Mouse (Mus musculus) CD4-positive helper T cell, adult 2 months (primary cell): ENCODE measurements around the gene Setd5.

Experiments
- DNase-seq: peaks from one replicate; pipeline ENCODE4 v3.0.0-alpha.2; 2012; ENCODE audit warnings: low read depth, missing footprints, low spot score

Setd5 gene

DNA sequence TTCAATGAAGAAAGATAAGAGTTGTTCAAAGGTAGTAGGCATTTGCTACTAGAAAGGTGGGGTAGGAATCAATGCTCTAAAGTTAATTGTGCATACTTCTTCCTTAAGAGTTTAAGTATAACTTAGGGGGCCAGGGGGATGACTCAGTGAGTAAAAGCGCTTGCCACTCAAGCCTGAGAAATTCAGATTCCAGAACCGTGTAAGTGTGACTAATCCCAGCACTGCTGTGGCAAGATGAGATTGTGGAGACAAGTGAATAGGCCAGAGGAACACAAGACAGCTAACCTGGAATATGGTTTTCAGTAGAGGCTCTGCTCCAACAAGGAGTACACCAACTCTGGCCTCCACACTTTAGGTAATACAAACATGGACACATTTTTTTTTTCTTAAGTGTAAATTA lies 56.2 kb downstream of the Setd5 start:
- no peak for DNase-seq

DNA sequence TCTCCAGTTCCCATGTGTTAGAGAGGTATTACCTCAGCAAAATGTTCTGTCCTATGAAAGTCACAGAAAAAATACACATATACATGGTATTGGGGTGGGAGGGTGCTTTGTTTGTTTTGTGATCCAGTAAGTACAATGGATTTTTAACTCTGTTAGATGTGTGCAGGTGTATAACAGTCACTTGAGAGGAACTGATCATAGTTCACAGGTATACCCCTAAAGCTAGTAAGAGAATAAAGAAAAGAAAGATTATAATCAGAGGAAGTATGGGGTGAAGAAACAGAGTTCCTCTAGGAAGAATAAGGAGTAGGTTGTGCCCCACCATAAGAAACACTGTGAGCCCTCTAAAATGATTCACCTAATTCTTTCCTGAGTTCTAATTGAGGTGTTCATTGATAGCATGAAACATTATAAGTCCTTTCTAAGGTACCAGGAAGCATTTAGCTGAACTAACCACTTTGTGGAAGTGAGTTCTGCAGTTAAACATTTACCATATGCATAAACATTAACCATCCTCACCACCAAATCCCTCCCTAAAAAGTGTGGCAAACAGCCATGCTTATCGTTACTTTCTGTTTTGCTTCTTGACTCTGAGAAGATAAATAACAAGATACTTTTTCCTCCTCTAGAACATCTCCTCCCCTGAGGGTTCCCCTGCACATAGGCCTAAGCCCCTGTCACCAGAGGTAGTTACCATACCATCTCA lies 64.4 kb downstream of the Setd5 start:
- DNase-seq, result no peak

DNA sequence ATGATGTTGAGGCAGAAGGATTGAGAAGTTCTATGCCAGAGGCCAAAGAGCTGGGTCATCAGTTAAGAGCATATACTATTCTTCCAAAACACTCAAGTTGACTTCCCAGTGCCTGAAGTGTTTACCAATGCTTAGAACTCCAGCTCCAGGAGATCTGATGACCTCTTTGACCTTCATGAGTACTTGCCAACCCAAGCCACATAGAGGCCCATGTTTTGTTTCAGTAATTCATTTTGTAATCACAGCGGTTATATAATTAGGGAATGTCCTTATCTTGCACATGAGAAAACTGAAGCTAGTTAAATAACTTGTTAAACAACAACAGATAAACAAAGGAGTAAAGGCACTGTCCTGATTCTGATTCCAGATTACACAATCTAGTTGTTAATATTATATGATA lies 67.6 kb downstream of the Setd5 start:
- no peak for DNase-seq

DNA sequence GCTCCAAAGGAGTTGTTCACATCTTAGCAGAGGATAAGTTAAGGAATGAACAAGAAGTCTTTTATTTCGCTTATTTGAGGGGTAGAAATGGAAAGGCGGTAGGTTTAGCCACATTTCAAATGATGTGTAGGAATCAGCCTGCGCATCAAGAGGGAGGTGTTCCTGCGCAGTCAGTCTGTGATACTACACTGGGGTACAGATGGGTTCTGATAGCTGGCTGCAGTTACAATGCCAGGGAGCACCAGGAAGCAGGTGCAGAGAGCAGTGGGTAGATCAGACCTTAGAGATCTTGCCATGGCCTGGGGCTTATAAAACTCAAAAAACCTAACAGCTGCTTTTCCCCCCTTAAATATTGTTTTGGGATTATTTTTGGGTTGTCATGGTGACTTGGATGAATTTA lies 68.1 kb downstream of the Setd5 start:
- DNase-seq, result no peak

DNA sequence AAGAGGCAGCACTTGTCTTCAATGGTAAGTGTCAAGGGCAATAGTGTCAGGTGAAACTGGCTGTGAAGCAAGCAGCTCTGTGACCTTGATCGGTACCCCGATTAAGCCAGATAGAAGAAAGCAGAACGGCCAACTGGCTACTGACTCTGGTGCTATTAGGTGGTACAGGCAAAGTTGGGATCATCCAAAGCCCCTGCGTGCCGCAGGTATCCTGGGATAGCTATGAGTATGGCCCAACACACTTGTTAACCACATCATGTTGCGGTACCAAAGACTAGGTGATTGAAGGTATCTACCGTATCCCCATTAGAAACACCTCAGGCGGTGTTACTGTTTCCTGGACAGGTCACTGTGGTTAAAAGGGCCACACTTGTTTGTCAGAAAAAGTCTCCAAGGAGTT lies 76.9 kb downstream of the Setd5 start:
- no peak for DNase-seq

DNA sequence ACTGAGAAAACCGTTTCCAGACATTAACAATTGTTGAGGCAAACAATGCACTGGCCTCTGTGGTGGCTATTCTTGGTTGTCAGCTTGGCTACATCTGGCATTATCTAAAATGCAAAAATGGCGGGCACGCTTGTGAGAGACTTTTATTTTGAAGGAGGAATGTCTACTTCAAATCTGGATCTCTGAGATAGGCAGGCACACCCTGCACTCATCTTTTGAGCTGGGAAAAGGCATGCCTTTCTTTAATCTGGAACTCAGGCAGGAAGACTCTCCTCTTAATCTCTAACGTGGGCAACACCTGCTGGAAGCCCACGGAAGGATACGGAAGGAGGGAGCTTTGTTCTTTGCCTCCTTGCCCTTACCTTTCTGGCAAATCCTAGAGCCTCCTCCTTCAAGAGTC lies 77.7 kb downstream of the Setd5 start:
- DNase-seq, result no peak

DNA sequence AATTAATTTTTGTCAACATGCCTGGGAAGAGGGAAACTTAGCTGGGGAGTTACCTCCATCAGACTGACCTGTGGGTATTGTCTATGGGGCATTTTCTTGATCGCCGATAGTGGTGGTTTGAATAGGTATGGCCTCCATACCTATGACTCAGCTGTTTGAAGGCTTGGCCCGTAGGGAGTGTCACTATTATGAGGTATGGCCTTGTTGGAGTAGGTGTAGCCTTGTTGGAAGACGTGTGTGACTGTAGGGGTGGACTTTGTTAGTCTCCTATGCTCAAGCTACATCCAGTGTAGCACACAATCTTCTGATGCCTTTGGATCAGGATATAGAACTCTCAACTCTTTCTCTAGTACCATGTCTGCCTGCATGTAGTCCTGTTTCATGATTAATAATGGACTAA lies 78.9 kb downstream of the Setd5 start:
- DNase-seq, result no peak

DNA sequence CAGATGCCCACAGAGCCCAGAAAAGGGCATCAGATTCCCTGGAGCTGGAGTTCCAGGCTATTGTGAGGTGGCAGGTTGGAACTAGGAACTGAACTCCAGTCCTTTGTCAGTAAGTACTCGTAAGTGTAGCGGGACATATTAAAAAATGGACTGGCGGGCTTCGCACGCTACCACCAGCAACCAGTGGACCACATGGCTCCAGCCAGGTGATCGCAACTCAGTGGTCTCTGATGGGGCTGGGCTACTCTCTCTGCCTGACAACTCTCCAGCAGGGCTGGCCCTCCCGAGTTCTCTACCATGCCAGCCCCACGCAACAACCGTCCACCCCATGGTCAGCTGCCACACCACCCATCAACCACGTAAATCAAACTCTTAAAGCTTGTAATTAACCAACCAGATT lies 82.9 kb downstream of the Setd5 start:
- no peak for DNase-seq

DNA sequence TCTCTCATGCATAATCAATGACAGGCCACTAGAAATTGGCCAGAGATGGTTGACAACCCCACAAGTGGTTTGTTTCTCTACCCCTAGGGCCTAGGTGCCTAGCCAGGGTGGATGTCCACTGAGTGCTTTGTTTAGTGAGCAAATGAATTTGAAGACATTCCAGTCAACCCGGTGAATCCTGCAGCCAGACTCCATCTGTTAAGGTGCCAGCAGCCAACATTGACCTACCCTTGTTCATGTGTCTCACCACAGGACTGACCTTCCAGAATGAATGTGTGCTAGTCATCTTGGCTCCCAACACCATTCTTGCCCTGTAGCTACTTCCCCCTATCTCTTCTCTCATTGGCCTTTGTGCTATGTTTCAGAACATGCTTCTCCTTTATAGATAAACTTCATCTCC lies 84.8 kb downstream of the Setd5 start:
- no peak for DNase-seq

DNA sequence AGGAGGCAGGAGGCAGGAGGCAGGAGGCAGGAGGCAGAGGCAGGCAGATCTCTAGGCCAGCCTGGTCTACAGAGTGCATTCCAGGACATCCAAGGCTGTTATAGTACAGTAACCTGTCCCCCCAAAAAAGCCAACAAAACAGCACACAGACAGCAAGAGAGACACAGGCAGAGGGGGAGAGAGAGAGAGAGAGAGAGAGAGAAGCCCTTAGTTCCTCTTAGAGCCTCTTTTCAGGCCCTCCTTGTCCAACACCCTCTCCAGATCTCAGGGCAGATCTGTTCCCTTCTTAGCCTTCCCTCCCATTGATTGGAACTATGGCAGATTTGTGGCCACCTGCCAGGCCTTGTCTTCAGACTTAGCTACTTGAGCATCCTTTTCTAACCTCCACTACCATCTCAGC lies 86.3 kb downstream of the Setd5 start:
- DNase-seq, result no peak

DNA sequence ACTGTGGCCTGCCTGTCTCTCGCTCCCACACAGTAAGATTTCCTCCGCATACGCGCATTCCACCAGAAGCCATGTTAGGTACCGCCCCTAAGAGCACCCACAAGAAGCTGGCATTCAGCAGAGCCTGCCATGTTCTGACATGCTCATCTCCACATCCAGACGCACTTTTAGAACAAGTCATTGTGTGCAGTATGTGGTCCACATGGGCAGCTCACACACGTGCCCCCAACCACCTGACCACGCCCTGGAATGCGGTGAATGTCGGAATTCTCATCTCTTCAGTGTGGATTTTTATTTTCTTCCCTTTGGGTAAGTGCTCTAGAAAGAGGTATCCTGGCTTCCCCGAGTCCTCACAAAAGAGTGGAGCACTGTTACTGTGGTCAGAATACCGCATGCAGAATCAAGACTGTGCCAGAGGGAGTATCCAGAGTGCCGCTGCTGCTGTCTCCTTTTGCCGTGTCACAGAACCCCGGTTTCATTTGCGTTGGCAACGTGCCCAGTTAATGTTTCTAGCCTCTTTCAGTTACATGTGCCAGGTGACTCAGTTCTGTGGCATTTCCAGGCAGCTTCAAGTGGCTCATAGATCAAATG lies 89.6 kb downstream of the Setd5 start:
- no peak for DNase-seq

DNA sequence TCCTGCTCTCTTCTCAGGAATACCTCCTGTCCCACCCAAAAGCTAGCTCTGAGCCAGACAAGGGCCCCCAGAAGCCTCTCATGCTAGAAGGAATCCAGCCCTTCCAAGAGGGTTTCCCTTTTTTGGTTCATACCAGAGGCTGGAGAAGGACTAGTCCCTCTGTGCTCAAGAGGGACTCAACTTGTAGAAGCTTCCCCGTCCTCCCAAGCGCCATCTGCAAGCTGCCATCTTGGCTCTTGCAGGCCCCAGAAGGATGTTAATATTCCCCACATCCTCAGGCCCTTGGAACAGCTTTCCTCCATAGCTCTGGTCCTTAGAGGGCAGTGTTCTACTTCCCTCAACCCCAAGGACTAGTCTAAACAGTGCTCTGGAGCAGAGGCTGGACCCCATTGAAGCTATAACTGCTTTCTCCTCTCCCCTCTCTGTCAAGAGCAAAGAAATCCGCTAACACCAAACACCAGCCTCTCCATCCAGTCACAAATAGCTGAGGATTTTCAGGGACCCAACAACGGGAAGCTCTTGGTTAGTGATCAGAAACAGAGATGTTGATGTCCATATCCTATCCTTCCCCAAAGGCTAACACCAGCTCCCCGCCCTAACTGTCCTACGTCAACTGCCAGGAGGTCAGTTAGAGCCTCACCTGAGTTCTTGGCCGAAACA lies 91.3 kb downstream of the Setd5 start:
- DNase-seq, result no peak

DNA sequence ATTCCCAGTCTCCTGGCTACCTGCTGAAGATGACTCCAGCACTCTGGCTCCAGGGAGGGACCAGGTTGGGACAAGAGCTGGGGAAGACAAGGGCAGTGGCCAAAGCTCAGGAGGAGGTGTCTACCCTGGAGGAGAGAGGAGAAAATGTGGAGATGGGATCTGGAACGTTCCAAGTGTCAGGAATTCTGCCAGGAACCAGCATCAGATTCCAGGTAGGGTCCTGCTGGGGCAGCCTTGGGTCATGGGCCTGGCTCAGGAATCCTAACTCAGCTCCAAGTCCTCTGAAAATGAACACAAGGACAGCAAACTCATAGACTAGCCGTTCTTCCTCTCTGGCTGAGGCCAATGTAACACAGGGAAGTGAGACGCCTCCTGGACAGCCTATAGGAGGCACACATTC lies 92.7 kb downstream of the Setd5 start:
- no peak for DNase-seq

DNA sequence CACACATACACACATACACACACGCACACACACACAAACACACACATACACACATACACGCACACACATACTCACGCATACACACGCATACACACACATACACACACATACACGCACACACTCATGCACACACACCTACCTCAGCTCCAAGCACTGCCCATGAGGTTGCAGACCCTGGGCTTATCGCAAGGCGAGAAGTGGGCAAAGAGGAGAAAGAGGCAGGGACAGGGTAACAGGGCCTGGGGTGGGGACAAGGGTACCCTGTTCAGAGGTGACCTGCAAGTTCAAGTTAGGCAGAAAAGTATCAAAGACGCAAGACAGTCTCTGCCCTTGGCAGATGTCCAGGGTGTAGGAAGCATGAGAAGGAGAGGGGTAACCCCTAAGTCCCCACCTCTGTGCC lies 93.5 kb downstream of the Setd5 start:
- no peak for DNase-seq

DNA sequence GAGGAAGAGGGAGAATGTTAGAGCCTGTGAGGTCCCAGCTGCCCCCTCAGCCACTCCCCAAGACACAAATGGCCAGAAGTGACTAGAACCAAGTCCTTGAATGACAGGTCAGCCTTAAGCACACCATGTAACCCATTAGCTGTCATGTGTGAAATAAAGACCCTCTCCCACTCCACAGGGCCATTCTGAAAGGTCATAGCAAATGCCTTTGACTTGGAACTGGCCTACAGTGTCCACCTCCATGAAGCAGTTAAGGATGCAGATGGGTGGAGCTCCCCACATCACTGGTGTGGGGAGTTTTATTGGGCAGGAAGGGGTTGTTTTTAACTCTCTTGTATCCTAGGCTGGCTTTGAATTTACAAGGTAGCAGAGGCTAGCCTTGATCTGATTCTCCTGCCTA lies 94.8 kb downstream of the Setd5 start:
- DNase-seq, result no peak

DNA sequence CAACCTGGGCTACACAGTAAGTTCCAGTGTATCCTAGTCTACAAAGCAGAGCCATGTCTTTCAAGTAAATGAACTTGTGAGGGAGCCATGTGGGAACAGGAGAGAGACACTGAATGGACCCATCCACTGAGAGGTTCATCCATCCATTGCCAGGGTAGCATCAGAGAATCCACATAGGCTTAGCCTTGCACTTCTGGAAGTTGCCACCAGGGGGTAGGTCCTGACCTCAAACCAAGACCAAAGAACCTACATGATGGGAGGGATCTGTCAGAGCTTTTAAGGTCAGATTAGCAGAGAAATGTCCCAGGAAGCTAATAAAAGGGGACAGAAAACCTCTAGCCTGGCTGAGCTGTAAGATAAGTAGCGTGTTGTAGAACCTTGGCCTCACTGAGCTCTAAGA lies 95.4 kb downstream of the Setd5 start:
- DNase-seq, result peak; percentile 66

DNA sequence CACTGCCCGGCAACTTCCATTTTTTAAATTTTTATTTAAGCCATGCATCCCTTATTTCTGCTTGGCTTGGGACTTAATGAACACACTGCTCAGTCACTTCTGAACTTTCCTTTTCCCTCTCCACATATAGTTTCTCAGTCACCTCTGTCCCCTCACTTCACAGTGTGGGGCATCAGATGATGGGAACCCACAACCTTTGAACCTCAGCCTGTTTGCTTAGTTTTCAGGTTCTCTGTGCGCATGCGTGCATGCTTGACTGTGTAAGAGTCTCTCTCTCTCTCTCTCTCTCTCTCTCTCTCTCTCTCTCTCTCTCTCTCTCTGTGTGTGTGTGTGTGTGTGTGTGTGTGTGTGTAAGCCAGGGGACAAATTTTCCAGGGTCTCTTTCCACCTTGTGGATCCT lies 98.3 kb downstream of the Setd5 start:
- DNase-seq, result no peak

DNA sequence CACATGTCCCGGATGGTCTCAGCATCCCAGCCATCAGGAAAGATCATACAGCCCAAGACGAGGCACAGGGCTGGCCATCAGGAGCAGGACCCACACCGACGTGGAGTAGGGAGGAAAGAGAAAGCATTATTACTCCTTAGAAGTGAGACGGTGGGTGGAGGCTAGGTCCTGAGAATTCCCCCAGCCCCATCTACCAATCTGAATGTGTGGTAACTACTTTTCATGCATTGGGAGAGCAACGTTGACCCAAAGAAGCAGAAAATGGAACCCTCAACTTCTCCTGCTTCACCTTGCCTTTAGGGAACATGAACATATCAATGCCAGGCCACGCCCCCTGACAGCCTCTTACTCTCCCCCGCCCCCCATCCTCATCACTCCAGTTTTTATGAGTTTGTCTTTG lies 99.4 kb downstream of the Setd5 start:
- DNase-seq, result no peak

DNA sequence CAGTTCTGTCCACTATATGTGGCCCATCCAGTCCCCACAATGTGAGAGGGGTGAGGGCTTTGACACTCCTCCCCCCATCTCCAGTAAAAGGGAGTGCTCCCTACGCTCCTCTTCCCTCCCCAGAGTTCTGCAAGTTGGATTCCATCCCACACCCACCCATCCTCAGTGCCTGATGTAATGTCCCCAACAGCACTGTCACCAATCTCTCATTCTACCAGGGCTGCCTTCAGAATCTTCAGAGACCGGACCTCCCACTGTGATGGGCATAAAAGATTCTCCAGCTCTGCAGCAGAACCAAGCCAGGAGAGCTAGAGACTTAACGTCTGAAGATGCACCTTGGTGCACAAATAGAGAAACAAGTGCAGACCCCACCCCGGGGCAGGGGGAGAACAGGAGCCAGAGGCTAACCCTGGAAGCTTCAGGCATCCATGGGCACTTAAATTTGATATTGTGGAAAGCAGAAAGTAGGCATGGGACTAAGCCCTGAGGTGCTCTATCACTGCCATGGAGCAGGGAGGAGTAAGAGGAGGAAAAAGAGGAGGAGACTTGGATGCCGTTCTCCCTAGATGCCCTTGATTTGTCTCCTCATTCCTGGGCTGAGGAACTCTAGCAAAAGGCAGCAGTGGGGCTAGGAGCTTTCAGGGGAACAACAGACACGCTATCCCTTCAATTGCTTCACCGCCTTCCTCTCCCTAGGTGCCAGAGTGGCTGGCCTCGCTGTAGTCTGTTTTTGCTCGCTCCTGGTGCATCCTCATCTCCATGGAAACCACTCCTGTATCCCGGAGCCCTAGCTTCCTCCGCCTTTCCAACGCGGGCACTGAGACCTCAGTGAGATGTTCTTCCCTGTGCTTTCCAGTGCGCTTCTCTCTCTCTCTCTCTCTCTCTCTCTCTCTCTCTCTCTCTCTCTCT lies 101.4 kb downstream of the Setd5 start:
- no peak for DNase-seq

DNA sequence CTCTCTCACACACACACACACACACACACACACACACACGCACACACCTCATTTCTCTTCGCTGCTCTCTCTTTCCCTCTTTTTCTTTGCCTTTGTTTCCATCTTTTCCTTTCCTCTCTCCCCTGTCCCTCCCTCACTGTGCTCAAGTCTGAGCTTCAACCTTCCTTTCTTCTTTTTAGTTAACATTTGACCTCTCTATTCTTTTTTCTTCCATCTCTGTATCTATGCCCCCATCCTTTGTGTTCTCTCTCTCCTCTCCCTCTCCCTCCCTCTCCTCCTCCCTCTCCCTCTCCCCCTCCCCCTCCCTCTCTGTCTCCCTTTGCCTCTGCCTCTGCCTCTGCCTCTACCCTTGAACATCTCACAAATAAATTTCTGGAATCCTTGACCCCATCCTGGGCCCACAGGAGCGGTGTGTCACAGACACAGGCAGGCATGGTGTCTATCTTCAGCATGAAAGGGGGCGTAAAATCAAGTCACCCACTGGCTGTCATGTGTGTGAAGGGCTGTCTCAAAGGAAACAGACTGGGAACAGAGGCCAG lies 102.1 kb downstream of the Setd5 start:
- DNase-seq, result no peak

DNA sequence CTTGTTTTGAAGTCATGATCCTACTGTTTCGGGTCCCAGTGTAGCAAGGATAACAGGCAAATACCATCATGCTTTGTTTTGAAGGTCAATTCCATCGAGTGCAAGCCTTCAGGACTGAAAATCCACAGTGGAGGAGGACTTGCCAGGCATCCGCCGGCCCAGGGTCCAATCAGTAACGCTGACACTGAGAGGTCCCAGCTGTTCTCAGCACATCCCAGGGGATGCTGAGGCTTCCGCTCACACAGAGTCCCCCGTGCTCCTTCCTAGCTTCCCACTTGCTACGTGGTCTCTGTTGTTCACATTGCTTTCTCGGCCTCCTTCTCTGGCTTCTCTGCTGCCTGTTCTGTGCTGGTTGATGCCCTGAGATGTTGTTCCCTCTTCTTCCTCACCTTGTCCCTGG lies 107.0 kb downstream of the Setd5 start:
- DNase-seq, result no peak
